Mouse (Mus musculus) skeletal muscle tissue, adult 2 months (tissue): Measurements from ENCODE around the gene Tstd1.
A peak's percentile ranks its signal among the peaks of the same experiment; 100 is the strongest.

Experiments used
- DNase-seq: peaks from one replicate; pipeline ENCODE4 v3.0.0-alpha.2; 2012; ENCODE audit warnings: low read depth, low spot score

The Tstd1 gene

GRCm38 (mm10) chr1:171418660-171419059 lies at the start of gene Tstd1:
Gene Tstd1 (plus strand): TSS chr1:171418872.
- no peak for DNase-seq

GRCm38 (mm10) chr1:171369845-171370556 lies 48.7 kb upstream of the Tstd1 start, which contains the start of gene Nectin4:
Gene Nectin4 (plus strand): TSS chr1:171370099.
- no peak for DNase-seq

DNA sequence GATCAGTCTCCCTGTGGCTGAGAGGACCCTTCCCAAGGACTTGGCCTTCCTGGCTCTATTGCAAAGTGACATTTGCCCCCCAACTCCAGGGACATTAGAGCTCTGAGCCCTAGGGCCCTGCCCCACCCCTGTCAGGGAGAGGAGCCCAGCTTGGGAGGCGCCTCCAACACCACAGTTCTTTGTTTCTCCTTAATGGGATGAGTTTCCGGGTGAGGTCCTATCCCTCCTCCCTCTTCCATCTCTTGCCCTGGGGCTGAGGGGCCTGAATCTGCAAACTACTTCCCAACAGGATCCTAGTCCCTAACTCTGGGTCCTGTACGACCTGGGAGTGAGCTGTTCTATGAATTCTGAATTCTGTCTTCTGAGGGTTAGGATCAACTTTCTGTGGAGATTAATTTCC lies 45.8 kb upstream of the Tstd1 start:
- no peak for DNase-seq

DNA sequence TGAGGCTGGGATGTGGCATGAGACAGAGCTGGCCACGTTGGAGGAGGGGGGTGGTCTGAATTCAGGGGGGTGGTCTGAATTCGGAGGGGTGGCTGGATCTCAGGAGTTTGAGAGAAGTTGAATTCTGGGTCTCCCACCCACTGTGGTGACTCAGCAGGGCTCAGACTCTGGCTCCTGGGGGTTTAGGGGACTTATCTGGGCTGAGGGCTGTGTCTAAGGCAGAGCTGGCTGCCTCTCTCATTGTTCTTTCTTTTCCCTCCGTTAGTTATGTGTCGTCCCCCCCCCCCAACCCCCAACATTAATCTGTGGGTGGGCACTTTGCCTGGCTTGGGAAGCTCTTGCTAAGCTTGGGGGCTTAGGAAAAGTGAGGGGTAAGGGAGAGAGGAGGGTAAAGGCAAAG lies 44.7 kb upstream of the Tstd1 start:
- no peak for DNase-seq

- no peak for DNase-seq
Measured at GRCm38 (mm10) chr1:171375646-171376097, 43.0 kb upstream of the Tstd1 start.

DNA sequence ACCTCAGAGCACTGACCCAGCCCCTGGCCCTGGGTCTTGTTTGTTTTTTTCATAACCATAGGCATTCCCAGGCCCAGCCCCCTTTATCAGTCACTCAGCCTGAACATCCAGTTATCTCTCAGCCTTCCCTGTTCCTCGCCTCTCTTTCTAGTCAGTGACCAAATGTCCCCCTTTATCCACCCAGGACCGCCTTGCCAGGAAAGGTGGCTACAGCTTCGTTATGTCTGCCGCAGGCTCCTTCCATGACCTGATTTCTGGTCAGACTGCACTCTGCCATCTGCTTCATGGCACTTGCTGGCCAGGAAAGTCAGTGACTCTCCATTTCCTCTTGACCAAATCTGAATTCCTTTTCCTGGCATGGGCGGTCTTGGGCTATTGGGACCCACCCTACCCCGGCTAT lies 40.4 kb upstream of the Tstd1 start:
- DNase-seq: no peak

DNA sequence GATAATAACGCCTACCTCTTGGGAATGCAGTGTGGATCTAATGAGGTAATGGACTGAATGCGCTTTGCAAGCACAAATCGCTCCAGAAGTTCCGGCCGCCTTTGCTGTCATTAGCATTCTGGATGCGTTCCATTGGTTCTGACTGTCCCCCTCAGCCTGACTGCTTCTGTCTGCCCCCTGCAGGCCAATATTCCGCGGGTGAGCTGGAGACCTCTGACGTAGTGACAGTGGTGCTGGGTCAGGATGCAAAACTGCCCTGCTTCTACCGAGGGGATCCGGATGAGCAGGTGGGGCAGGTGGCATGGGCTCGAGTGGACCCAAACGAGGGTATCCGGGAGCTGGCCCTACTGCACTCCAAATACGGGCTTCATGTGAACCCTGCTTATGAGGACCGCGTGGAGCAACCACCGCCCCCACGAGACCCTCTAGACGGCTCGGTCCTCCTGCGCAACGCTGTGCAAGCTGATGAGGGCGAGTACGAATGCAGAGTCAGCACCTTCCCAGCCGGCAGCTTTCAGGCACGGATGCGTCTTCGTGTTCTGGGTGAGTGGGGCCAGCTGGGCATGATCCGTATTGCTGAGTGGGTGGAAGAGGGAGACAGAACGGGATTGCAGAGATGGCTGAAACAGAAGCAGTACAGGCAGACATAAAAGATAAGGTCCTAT lies 38.6 kb upstream of the Tstd1 start:
- DNase-seq: peak; percentile 52

GRCm38 (mm10) chr1:171382096-171382620 lies 36.5 kb upstream of the Tstd1 start:
- DNase-seq: no peak

DNA sequence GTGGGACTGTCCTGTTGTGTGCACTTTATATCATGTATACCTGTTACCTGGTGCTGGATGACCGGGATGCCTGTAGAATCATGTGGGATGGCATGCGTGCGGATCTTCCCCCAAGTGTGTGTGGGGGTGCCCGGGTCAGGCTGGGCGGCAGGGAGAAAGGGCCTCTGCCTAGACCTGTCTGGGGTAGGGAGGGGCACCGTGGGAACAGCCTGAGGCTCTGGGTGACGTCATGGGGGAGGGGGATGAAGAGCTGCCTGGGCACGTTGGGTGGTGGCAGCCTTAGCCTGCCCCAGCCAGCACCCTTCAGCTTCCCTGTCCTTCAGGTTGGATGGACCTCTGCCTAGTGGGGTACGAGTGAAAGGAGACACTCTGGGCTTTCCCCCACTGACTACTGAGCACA lies 34.3 kb upstream of the Tstd1 start:
- DNase-seq: no peak

- DNase-seq: no peak
Measured at GRCm38 (mm10) chr1:171385171-171385570, 33.5 kb upstream of the Tstd1 start.

DNA sequence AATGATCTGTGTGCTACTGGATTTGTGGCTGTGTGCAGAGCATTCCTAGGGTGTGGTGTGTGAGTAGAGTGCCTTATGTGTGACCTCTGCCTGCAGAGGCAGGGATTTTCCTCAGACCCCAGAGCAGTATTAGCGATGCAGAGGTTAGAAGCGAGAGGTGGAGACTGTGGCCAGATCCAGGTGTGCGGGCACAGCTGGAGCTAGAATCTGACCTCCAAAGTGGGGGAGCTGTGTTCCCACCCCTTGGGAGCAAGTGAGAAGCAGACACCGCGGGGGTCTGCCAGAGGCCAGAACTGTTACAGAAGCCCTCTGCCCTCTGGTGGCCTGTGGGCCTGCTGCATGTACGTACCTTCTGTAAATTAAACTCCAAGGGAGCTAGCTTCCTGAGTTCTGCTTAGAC lies 31.6 kb upstream of the Tstd1 start:
- no peak for DNase-seq

DNA sequence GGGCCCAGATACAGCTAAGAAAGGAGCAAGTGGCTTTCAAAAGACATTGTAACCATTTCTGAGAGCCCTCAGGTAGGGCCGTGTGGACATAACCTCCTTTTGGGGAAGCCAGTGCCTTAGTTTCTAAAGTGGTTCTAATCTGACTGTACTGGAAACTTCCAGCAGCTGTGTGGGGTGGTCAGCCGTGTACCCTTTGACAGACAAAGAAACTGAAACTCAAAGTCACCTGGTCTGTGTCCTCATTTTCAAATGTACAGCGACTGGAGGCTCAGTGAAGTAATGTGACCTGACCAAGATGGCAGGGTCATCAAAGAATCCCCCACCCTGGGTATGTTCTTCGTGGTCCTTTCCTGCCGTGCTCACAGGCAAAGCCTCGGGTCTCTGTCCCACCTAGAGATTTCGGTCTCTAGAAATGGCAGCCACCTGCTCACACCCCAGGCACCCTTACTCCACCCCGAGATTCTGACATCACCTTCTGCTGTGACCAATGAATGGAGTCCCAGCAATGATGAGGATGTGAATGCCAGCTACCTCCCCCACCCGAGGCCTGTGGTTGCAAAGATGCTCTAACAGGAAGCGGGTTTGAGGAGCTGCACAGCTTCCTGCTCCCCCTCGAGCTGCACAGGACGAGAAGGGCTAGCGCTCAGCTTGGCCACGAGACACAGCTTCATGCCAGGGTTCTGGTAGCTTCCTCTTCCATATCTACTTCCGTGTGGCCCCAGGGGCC lies 30.1 kb upstream of the Tstd1 start, which contains the start of gene Arhgap30:
Arhgap30 (plus strand) TSS at position 579 of the 727 bp plus-strand sequence.
- peak; percentile 75 for DNase-seq

GRCm38 (mm10) chr1:171390101-171390500 lies 28.6 kb upstream of the Tstd1 start:
- peak; percentile 39 for DNase-seq

- DNase-seq: no peak
Measured at GRCm38 (mm10) chr1:171401821-171402220, 16.9 kb upstream of the Tstd1 start.

DNA sequence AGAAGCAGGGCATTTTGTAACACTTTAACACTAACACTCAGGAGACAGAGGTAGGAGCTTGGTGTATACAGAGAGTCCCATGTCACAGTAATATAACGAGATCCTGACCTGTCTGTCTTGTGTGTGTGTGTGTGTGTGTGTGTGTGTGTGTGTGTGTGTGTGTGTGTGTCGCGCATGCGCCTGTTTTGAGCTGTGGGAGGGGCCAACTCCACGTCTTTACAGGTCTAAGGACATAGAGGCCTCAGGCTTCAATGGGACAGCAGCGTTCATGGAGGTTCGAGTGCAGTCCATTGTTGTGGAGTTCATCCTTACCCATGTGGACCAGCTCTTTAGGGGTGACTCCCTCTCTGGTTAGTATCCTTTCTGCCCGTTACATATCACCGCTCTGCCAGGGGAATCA lies 15.7 kb upstream of the Tstd1 start:
- no peak for DNase-seq

DNA sequence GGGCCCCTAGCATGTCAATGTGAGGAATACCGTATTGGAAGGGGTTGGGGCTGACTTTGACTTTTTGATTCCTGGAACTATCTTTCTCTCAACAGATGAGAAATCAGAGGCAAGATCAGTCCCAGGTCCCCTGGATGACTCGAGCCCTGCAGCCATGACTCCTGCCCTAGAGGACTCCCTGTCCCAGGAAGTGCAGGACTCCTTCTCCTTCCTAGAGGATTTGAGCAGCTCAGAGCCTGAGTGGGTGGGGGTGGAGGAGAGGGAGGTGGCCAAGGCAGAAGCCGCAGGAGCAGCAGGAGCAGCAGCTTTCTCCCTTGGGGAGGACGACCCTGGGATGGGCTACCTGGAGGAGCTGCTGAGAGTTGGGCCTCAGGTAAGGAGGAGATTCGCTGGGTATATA lies 11.4 kb upstream of the Tstd1 start:
- DNase-seq: no peak

DNA sequence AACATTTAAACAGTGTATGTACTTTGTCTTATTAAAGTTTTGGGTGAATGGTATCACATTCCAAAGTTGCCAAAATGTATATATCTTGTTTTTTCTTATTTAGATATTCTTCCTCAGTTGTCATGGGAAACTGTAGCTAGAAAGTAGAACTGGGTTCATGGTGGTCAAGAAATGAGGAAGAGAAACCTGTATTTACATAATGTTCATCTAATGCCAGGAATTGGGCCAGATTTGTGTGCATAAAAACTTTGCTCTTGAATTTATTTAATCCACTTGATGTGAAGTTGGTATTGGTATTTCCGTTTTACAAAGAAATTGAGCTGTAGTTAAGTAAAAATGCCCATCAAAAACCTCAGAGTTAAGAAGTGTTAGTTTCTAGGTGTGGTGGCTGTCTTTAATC lies 8.4 kb upstream of the Tstd1 start:
- no peak for DNase-seq

DNA sequence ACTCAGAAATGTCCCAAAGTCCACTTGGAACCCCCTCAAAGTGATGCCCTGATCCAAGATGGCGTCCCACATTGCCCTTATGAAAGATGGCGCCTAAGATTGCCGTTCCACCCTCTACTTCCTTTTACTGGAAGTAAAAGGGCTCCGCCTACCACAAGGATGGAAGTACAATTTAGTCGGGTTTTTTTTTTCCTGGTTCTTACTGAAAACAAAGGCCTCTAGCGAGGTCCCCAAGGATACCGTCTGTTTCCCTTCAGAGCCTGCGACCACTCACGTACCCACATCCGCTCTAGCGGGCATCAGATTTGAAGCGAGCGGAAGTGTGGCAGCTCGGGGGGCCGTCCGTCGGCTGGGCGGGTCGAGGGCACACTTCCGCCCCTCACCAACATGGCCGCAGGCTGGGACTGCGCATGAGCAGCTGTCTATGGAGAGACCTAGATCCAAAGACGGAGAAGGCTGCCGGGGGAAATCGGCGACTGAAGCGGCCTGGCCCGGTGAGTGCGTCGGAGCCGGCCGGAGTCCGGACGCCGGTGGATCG lies 7.7 kb upstream of the Tstd1 start, which contains the start of gene Usf1:
Usf1 (plus strand) TSS at position 367 of the 538 bp plus-strand sequence.
- peak; percentile 90 for DNase-seq

- no peak for DNase-seq
Measured at GRCm38 (mm10) chr1:171411492-171411941, 7.2 kb upstream of the Tstd1 start.

GRCm38 (mm10) chr1:171412001-171412441 lies 6.7 kb upstream of the Tstd1 start:
- no peak for DNase-seq

GRCm38 (mm10) chr1:171412446-171412845 lies 6.2 kb upstream of the Tstd1 start:
- DNase-seq: no peak

- no peak for DNase-seq
Measured at GRCm38 (mm10) chr1:171413608-171414007, 5.1 kb upstream of the Tstd1 start.
